Mouse (Mus musculus): ENCODE measurements at regions not wholly inside any gene's neighbourhood (a gene's known extent, or its start where the extent isn't known, plus 50 kb on each side); places are given as distances from the start of the nearest gene placed in this dataset.
"Not testable (repeated sequence)": the region's sequence is repeated elsewhere in the genome, so short reads cannot be mapped to it uniquely, and the experiment has no call there.

GRCm38 (mm10) chr10:15294125-15294524 lies 576.1 kb upstream of the Gje1 start:
- H3K4me1 ChIP-seq (ENCODE audit: control insufficient read depth, insufficient read depth, low read length), result no peaks in the 10 kb centered on the region
- H3K27me3 ChIP-seq (ENCODE audit: control insufficient read depth, insufficient read depth, low read length), result no peaks in the 10 kb centered on the region
- no peak for DNase-seq
- no peak overlapping the region for H3K27ac ChIP-seq (ENCODE audit: insufficient read depth, low read length)
- WGBS, result 83% methylated on average over 1 of the region's 1 CpGs
- no peak overlapping the region for H3K4me3 ChIP-seq (replicated peaks; ENCODE audit: insufficient read depth, low read depth, low read length)
- TF ChIP-seq POLR2A (IDR thresholded peaks at IDR 0.05; ENCODE audit: borderline replicate concordance, insufficient read depth, low read length), result no peak
- TF ChIP-seq CTCF (IDR thresholded peaks at IDR 0.05; ENCODE audit: borderline replicate concordance, insufficient read depth, low read depth, low read length), result no peak

GRCm38 (mm10) chr10:15263337-15263736 lies 545.3 kb upstream of the Gje1 start:
- not testable (repeated sequence) for H3K27me3 ChIP-seq (ENCODE audit: control insufficient read depth, insufficient read depth, low read length); H3K4me3 ChIP-seq (replicated peaks; ENCODE audit: insufficient read depth, low read depth, low read length); DNase-seq; H3K4me1 ChIP-seq (ENCODE audit: control insufficient read depth, insufficient read depth, low read length); H3K27ac ChIP-seq (ENCODE audit: insufficient read depth, low read length)
- WGBS, result 65% methylated on average over 1 of the region's 1 CpGs

GRCm38 (mm10) chr10:15262282-15262681 lies 544.3 kb upstream of the Gje1 start:
- not testable (repeated sequence) for H3K4me3 ChIP-seq (replicated peaks; ENCODE audit: insufficient read depth, low read depth, low read length); H3K4me1 ChIP-seq (ENCODE audit: control insufficient read depth, insufficient read depth, low read length); H3K27ac ChIP-seq (ENCODE audit: insufficient read depth, low read length); H3K27me3 ChIP-seq (ENCODE audit: control insufficient read depth, insufficient read depth, low read length); DNase-seq
- WGBS, result 92% methylated on average over 7 of the region's 7 CpGs

DNA sequence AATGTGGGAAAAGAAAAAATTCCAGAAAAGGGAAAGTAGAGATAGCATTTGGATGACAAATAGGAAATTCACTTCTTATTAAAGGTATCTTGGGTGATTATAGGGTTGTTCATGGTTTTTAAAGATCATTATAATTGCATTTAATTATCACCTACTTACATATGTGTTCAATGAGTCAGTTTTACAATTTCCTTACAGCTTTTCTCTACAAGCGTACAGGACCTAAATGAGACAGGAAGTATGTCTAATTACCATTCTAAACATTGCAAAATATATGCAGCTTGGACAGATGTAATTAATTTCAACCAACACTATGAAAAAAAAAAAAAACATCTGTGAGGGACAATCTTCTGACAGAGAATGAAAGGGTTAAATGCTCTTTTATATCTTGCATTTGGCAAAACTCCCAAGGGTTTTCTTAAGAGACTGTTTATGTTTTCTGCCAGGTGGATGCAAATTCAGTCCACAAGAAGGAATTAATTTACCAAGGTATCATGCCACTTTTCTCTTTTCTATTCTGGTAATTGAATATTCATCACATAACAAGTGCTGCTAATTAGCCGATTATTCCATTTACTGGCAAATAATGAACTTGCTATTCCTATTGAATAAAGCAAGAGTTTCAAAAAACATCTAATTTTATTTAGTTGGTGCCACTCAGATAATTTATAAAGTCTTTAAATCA lies 531.5 kb upstream of the Gje1 start:
- no peak for TF ChIP-seq CTCF (IDR thresholded peaks at IDR 0.05; ENCODE audit: borderline replicate concordance, insufficient read depth, low read depth, low read length)
- no peak for TF ChIP-seq POLR2A (IDR thresholded peaks at IDR 0.05; ENCODE audit: borderline replicate concordance, insufficient read depth, low read length)
- Histone ChIP-seq H3K27me3 (ENCODE audit: control insufficient read depth, insufficient read depth, low read length) (no peaks in the 10 kb centered on the region), H3K27ac (ENCODE audit: insufficient read depth, low read length) (no peak overlapping the region), H3K4me1 (ENCODE audit: control insufficient read depth, insufficient read depth, low read length) (no peaks in the 10 kb centered on the region), H3K4me3 (replicated peaks; ENCODE audit: insufficient read depth, low read depth, low read length) (no peak overlapping the region)
- DNase-seq, result no peak
- 81% methylated on average over 2 of the region's 2 CpGs for WGBS

GRCm38 (mm10) chr10:15248899-15249298 lies 530.9 kb upstream of the Gje1 start:
- Histone ChIP-seq H3K4me1 (ENCODE audit: control insufficient read depth, insufficient read depth, low read length) (no peaks in the 10 kb centered on the region), H3K27me3 (ENCODE audit: control insufficient read depth, insufficient read depth, low read length) (no peaks in the 10 kb centered on the region), H3K4me3 (replicated peaks; ENCODE audit: insufficient read depth, low read depth, low read length) (no peak overlapping the region), H3K27ac (ENCODE audit: insufficient read depth, low read length) (no peak overlapping the region)
- no peak for TF ChIP-seq CTCF (IDR thresholded peaks at IDR 0.05; ENCODE audit: borderline replicate concordance, insufficient read depth, low read depth, low read length)
- no peak for TF ChIP-seq POLR2A (IDR thresholded peaks at IDR 0.05; ENCODE audit: borderline replicate concordance, insufficient read depth, low read length)
- no peak for DNase-seq
- WGBS, result 89% methylated on average over 3 of the region's 3 CpGs

DNA sequence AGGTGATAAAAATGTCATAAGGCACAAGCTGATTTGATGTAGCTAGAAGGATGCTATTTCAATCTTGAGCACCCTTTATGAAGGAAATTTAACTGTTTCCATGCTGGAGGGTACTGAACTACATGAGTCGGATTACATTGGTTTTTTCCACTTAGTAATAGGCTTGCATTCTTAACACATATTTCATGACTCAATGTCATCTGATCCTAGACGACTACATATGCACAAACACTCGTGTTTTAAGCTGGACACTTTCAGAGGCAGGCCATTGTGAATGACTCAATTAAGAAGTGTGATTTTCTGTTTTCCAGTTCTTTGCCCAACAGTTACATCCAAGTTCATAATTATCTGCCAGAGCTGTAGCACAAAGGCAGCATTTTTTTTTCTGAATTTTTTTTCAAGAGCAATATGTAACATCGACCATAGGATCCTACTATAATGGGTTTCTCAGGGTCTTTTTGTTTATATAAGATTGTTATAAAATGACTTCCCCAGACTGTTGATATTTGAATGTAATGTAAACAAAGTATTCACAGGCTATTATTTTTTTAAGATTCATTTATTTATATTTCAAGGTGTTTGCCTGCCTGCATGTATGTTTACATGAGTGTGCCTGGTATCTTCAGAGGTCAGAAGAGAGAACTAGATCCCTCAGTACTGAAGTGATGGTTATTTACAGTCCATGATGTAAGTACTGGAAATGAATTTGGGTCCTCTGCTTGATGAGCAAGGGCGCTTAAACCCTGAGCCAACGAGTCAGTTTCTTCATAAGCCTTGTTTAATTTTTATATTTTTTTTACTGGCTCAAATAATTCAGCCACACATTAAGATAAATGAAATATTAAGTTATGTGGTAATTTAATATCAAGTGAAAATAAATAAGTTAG lies 526.6 kb upstream of the Gje1 start:
- no peak overlapping the region for H3K4me3 ChIP-seq (replicated peaks; ENCODE audit: insufficient read depth, low read depth, low read length)
- 68% methylated on average over 6 of the region's 6 CpGs for WGBS
- no peaks in the 10 kb centered on the region for H3K27me3 ChIP-seq (ENCODE audit: control insufficient read depth, insufficient read depth, low read length)
- no peaks in the 10 kb centered on the region for H3K4me1 ChIP-seq (ENCODE audit: control insufficient read depth, insufficient read depth, low read length)
- TF ChIP-seq POLR2A (IDR thresholded peaks at IDR 0.05; ENCODE audit: borderline replicate concordance, insufficient read depth, low read length), result no peak
- no peak for TF ChIP-seq CTCF (IDR thresholded peaks at IDR 0.05; ENCODE audit: borderline replicate concordance, insufficient read depth, low read depth, low read length)
- no peak for DNase-seq
- no peak overlapping the region for H3K27ac ChIP-seq (ENCODE audit: insufficient read depth, low read length)

DNA sequence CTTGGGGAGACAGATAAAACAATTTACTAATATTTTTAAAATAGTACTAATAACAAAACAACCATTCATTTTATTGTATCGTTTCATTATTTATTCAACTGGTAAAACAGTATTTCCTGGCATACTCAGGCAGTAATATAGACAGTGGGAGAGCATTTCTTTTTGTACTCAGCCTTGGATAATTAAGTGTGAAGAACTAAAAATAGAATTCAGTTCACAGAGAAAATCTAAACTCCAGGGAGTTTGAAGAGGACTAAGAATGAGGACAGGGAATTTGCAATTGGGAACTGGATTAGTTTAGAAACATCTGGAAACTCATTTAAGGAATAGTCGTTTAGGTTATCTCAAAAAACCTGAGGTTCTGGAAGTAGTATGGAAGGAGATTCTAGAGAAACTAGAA lies 525.4 kb upstream of the Gje1 start:
- no peak overlapping the region for H3K27ac ChIP-seq (ENCODE audit: insufficient read depth, low read length)
- no peak for TF ChIP-seq CTCF (IDR thresholded peaks at IDR 0.05; ENCODE audit: borderline replicate concordance, insufficient read depth, low read depth, low read length)
- TF ChIP-seq POLR2A (IDR thresholded peaks at IDR 0.05; ENCODE audit: borderline replicate concordance, insufficient read depth, low read length), result no peak
- no peaks in the 10 kb centered on the region for H3K27me3 ChIP-seq (ENCODE audit: control insufficient read depth, insufficient read depth, low read length)
- no peak for DNase-seq
- WGBS, result 62% methylated on average over 2 of the region's 2 CpGs
- no peak overlapping the region for H3K4me3 ChIP-seq (replicated peaks; ENCODE audit: insufficient read depth, low read depth, low read length)
- H3K4me1 ChIP-seq (ENCODE audit: control insufficient read depth, insufficient read depth, low read length), result no peaks in the 10 kb centered on the region

DNA sequence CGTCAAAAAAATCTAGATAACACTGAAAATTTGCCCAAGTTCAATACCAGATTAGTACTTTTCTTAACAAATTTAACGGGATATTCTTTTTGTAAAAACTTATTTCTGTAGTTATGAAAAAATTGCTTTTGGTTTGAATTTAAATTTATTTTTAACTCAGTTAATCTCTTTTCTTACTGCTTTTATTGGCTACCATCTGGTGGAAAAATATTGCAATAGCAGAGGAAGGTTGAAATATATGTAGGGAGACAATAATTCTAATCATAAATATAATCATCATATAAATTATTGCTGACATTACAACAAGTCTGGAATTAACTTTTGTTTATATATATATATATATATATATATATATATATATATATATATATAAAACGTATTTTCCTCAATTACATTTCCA lies 500.9 kb upstream of the Gje1 start:
- DNase-seq, result no peak
- no peaks in the 10 kb centered on the region for H3K27me3 ChIP-seq (ENCODE audit: control insufficient read depth, insufficient read depth, low read length)
- 85% methylated on average over 3 of the region's 3 CpGs for WGBS
- no peaks in the 10 kb centered on the region for H3K4me1 ChIP-seq (ENCODE audit: control insufficient read depth, insufficient read depth, low read length)
- H3K27ac ChIP-seq (ENCODE audit: insufficient read depth, low read length), result no peak overlapping the region
- no peak overlapping the region for H3K4me3 ChIP-seq (replicated peaks; ENCODE audit: insufficient read depth, low read depth, low read length)
- no peak for TF ChIP-seq POLR2A (IDR thresholded peaks at IDR 0.05; ENCODE audit: borderline replicate concordance, insufficient read depth, low read length)

Measured in cerebellum, adult 2 months (tissue).